Mouse (Mus musculus) liver, embryonic 14 days (tissue): ENCODE results near the gene Ccnf. TPM values are rescaled to one million over a fixed set of nuclear protein-coding genes. Genes with fewer than 3 reads are reported as not detected.

Source experiments
- polyA plus RNA-seq: library from polyadenylated mRNA; depleted of rRNA; stranded (reverse); fragments of >200 nt; gene quantifications from 2 replicates; pipeline ENCODE4 v1.2.3, GENCODE M21; 2012; rRNA removed

The Ccnf gene
- 33.9 and 39.6 TPM in 2 replicates for polyA plus RNA-seq

GRCm38 (mm10) chr17:24251320-24252069 is at the start of gene Ccnf:
Gene Ccnf (minus strand): TSS chr17:24251484.

GRCm38 (mm10) chr17:24220435-24221411 is 30.6 kb downstream of the Ccnf start, which contains the start of gene Tedc2:
Gene Tedc2 (minus strand): TSS chr17:24220851.

DNA sequence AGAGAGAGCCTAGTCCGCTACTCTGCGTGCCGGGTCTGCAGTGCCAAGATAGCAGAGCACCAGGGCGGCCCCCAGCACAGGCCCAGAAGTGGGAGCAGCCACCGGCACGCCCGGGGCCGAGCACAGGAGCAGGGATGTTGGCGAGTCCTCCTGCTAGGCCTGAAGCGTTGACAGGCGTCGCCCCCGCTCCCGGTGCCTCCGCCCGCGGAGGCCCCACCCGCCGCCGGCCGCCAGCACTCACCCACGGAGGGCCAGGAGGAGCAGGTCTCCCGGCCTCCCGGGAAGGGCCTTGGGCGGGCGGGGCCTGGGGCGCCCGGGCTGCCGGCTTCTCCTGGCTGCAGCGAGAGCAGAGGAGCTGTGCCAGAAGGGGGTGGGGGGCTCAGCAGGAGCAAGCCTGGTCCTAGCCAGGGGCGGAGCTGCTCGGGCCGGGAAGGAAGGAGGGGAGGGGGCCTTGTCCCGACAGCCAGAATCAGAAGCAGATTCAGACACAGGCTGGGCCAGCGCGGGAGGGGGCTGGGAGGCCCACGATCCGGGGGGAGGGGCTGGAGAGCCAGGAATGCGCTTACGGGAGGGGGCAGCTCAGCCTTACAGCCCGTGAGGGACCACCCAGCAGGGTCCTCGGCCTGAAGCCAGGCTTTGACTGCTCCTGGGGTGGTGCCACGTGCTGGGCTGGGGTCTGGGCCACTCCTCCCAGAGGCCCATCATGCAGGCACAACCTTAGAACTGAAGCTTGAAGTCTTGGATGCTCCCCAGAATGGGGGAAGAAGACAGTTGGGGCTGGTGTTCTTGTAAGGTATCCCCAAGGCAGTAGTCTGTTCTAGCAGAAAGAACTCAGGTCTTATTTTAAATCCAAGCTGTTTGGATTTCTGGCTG is 42.0 kb downstream of the Ccnf start, which contains the start of gene Ntn3:
Gene Ntn3 (minus strand): TSS at position 489 of the 873 bp plus-strand sequence.

DNA sequence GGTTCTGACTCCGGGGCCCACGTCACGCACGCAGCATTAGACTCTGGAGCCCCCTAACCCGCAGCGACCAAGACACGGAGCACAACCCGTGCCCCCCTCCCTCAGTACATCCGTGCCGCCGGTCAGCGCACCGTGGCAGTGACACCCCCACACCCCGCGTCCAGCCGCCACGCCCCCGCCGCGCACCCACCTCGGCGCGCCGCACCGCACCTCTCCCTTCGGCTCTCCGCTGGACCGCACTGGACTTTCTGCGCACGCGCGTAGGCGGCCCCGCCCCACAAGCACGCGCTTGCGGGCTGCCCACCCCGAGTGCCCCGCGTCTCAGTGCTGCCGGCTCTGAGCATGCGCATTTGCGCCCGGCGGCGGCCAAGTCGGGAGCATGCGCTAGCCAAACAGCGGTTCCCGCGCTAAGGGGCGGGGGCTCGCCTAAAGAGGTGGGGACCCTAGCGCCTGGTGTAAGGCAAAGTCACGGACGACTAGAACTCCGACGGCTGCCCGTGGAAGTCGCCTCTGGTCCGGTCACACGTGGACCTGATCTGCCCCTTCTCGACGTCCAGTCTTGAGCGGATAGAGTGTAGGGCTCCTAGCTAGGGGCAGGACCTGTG is 45.9 kb downstream of the Ccnf start, which contains the start of gene Tbc1d24:
Gene Tbc1d24 (minus strand): TSS at position 279 of the 605 bp plus-strand sequence.

Other genes starting within 250 kb of the Ccnf start
- 0.10 TPM in 1 of 2 replicates, not detected in the other for gene Prss27, start 213.3 kb downstream of the Ccnf start, polyA plus RNA-seq
- gene Kctd5, start 178.0 kb downstream of the Ccnf start, polyA plus RNA-seq, result 9.7 and 11.2 TPM in 2 replicates
- 9.2 and 11.4 TPM in 2 replicates for gene Pdpk1, start 100.6 kb downstream of the Ccnf start, polyA plus RNA-seq
- 9.5 and 10.5 TPM in 2 replicates for gene Amdhd2, start 87.7 kb downstream of the Ccnf start, polyA plus RNA-seq
- gene Atp6v0c, start 81.8 kb downstream of the Ccnf start, polyA plus RNA-seq, result 198 and 244 TPM in 2 replicates
- 12.2 and 15.2 TPM in 2 replicates for gene Tbc1d24, start 45.9 kb downstream of the Ccnf start, polyA plus RNA-seq
- 0.45 and 0.63 TPM in 2 replicates for gene Ntn3, start 42.0 kb downstream of the Ccnf start, polyA plus RNA-seq
- 15.4 and 18.1 TPM in 2 replicates for gene Tedc2, start 30.6 kb downstream of the Ccnf start, polyA plus RNA-seq
- not detected in 2 replicates for gene Abca17, start 99.6 kb upstream of the Ccnf start, polyA plus RNA-seq
- gene Abca3, start 100.5 kb upstream of the Ccnf start, polyA plus RNA-seq, result 12.3 and 15.2 TPM in 2 replicates
- gene Rnps1, start 163.1 kb upstream of the Ccnf start, polyA plus RNA-seq, result 108 and 124 TPM in 2 replicates
- 46.1 and 53.9 TPM in 2 replicates for gene Eci1, start 175.2 kb upstream of the Ccnf start, polyA plus RNA-seq
- gene Dnase1l2, start 191.6 kb upstream of the Ccnf start, polyA plus RNA-seq, result 1.5 and 2.5 TPM in 2 replicates
- gene E4f1, start 218.8 kb upstream of the Ccnf start, polyA plus RNA-seq, result 18.2 and 21.0 TPM in 2 replicates
- gene Pgp, start 218.9 kb upstream of the Ccnf start, polyA plus RNA-seq, result 33.2 and 37.2 TPM in 2 replicates
- 0.29 and 0.43 TPM in 2 replicates for gene Bricd5, start 222.4 kb upstream of the Ccnf start, polyA plus RNA-seq
- 11.8 and 14.9 TPM in 2 replicates for gene Mlst8, start 227.6 kb upstream of the Ccnf start, polyA plus RNA-seq
- gene Caskin1, start 237.1 kb upstream of the Ccnf start, polyA plus RNA-seq, result 0.08 and 0.12 TPM in 2 replicates